Mouse (Mus musculus) stomach, embryonic 16.5 days (tissue): ENCODE measurements around the gene Wbp2nl. TPM values are rescaled to one million over a fixed set of nuclear protein-coding genes. Genes with fewer than 3 reads are reported as not detected.
"Not testable (repeated sequence)": the region's sequence is repeated elsewhere in the genome, so short reads cannot be mapped to it uniquely, and the experiment has no call there.

Source experiments
- ATAC-seq: fragments of 200-750 bp; cut with Nextera tagmentation; 2 replicates; pipeline ENCODE4 v1.8.0; 2017; ENCODE audit warnings: moderate number of reproducible peaks, moderate TSS enrichment; ENCODE audit not compliant: insufficient read depth, low FRiP score
- H3K27ac ChIP-seq: fragments of 300-500 bp; sonication (generic); 2 replicates; pipeline ENCODE4 v1.5.1; 2014; ENCODE audit warnings: low read length
- H3K27me3 ChIP-seq: fragments of 300-500 bp; sonication (generic); 2 replicates; pipeline ENCODE4 v1.6.1; 2014; ENCODE audit warnings: low read length, control low read depth, mixed read lengths; ENCODE audit not compliant: control insufficient read depth, insufficient read depth
- H3K36me3 ChIP-seq: fragments of 300-500 bp; sonication (generic); 2 replicates; pipeline ENCODE4 v1.6.1; 2014; ENCODE audit warnings: low read length; ENCODE audit not compliant: control insufficient read depth, insufficient read depth
- H3K4me1 ChIP-seq: fragments of 300-500 bp; sonication (generic); 2 replicates; pipeline ENCODE4 v1.6.1; 2014; ENCODE audit warnings: low read length, control low read depth, mixed read lengths; ENCODE audit not compliant: control insufficient read depth, insufficient read depth
- H3K4me2 ChIP-seq: fragments of 300-500 bp; sonication (generic); 2 replicates; pipeline ENCODE4 v1.6.1; 2014; ENCODE audit warnings: low read depth, low read length, mixed read lengths
- H3K4me3 ChIP-seq: fragments of 300-500 bp; sonication (generic); replicated peaks from 2 replicates; pipeline ENCODE4 v1.5.1; 2014; ENCODE audit warnings: mild to moderate bottlenecking, low read length
- H3K9ac ChIP-seq: fragments of 300-500 bp; sonication (generic); 2 replicates; pipeline ENCODE4 v1.6.1; 2014; ENCODE audit warnings: low read length
- H3K9me3 ChIP-seq: fragments of 300-500 bp; sonication (generic); replicated peaks from 2 replicates; pipeline ENCODE4 v1.6.1; 2016; ENCODE audit warnings: low read length, control low read depth; ENCODE audit not compliant: control insufficient read depth
- WGBS: fragments of 180-500 bp; shearing (Covaris S2); extraction: QIAGEN DNeasy Blood & Tissue Kit; methylation state at CpG from one replicate; pipeline ENCODE4 v1.1.7; 2014; 5-methylcytosine and 5-hydroxymethylcytosine counted together
- polyA plus RNA-seq: library from polyadenylated mRNA; unstranded; fragments of >200 nt; fragmentation: Nextera tagmentation; extraction: Ambion mirVana; gene quantifications from 2 replicates; pipeline ENCODE4 v1.2.1, GENCODE M21; 2015

The Wbp2nl gene
- polyA plus RNA-seq, 1 experiment from 2014 or later, result 0.09 TPM

DNA sequence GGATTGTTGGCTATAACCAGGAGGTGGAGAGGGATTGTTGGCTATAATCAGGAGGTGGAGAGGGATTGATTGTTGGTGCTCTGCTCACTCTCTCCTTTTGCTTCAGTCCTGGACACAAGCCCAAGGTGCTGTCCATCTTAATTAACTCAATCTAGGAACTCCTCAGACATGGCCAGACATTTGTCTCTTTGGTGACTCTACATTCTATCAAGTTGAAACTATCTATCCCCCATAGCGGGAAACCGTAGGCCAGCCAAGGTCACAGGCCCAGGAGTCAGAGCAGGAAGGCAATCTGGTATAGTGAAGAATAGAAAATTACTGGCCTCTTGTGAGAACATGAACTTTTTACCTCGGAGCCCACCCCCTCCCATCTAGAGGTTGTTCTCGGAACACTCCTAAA, 63.5 kb downstream of the Wbp2nl start:
- Histone ChIP-seq H3K36me3 (no peaks in the 10 kb centered on the region), H3K4me1 (peaks cover 10% of the 10 kb centered on the region), H3K27me3 (no peaks in the 10 kb centered on the region), H3K4me2 (no peak overlapping the region), H3K4me3 (no peak overlapping the region), H3K27ac (peak overlapping the region; percentile 51), H3K9ac (no peak overlapping the region), H3K9me3 (no peaks in the 10 kb centered on the region)
- WGBS, result 72% methylated on average over 3 of the region's 4 CpGs
- no peak for ATAC-seq

DNA sequence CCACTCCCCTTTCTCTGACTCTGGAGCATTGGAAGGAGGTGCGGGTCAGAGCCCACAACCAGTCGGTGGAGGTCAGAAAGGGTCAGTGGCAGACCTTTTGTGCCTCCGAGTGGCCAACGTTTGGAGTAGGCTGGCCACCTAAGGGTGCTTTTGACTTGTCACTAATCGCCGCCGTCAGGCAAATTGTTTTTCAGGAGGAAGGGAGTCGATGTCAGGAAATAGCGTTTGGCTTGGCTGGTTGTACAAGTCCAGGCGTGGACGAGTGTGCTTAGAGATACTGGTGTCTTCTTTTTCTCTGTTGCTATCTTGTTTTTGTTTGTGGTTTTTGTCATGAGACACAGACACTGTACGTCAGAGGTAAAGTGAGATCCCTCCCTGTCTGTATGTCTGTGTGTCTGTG, 65.0 kb downstream of the Wbp2nl start:
- WGBS, result 68% methylated on average over 7 of the region's 12 CpGs
- H3K4me3 ChIP-seq, H3K27ac ChIP-seq, H3K9ac ChIP-seq, H3K27me3 ChIP-seq, H3K4me1 ChIP-seq, H3K9me3 ChIP-seq, H3K4me2 ChIP-seq, H3K36me3 ChIP-seq, ATAC-seq: not testable (repeated sequence)

Other genes with a start within 250 kb of the Wbp2nl start
- gene 4930407I10Rik, start 239.8 kb upstream of the Wbp2nl start, polyA plus RNA-seq, result not detected in 2 replicates
- gene Mei1, start 229.0 kb upstream of the Wbp2nl start, polyA plus RNA-seq, result 0.03 TPM in 1 of 2 replicates, not detected in the other
- gene Ccdc134, start 171.0 kb upstream of the Wbp2nl start, polyA plus RNA-seq, result 15.9 and 17.2 TPM in 2 replicates
- gene Srebf2, start 151.8 kb upstream of the Wbp2nl start, polyA plus RNA-seq, result 161 and 169 TPM in 2 replicates
- not detected in 2 replicates for gene Shisa8, start 86.1 kb upstream of the Wbp2nl start, polyA plus RNA-seq
- 0.10 TPM in 1 of 2 replicates, not detected in the other for gene Tnfrsf13c, start 74.6 kb upstream of the Wbp2nl start, polyA plus RNA-seq
- gene Cenpm, start 54.2 kb upstream of the Wbp2nl start, polyA plus RNA-seq, result 44.4 and 51.6 TPM in 2 replicates
- gene 1500009C09Rik, start 46.6 kb upstream of the Wbp2nl start, polyA plus RNA-seq, result not detected in 2 replicates
- 6.1 and 6.8 TPM in 2 replicates for gene Sept3, start 24.1 kb upstream of the Wbp2nl start, polyA plus RNA-seq
- 99.0 and 116 TPM in 2 replicates for gene Naga, start 40.0 kb downstream of the Wbp2nl start, polyA plus RNA-seq
- gene Pheta2, start 40.0 kb downstream of the Wbp2nl start, polyA plus RNA-seq, result 17.5 and 18.3 TPM in 2 replicates
- gene Smdt1, start 40.0 kb downstream of the Wbp2nl start, polyA plus RNA-seq, result 278 and 284 TPM in 2 replicates
- 352 and 428 TPM in 2 replicates for gene Ndufa6, start 55.4 kb downstream of the Wbp2nl start, polyA plus RNA-seq
- gene Cyp2d22, start 81.3 kb downstream of the Wbp2nl start, polyA plus RNA-seq, result 12.6 and 16.4 TPM in 2 replicates
- gene Cyp2d11, start 95.1 kb downstream of the Wbp2nl start, polyA plus RNA-seq, result not detected in 2 replicates
- 1.8 and 2.6 TPM in 2 replicates for gene Cyp2d10, start 108.2 kb downstream of the Wbp2nl start, polyA plus RNA-seq
- 0.39 TPM in 1 of 2 replicates, not detected in the other for gene Cyp2d9, start 134.5 kb downstream of the Wbp2nl start, polyA plus RNA-seq